Mouse (Mus musculus): Measurements from ENCODE around the gene Tnfsf10. TPM values are rescaled to one million over a fixed set of nuclear protein-coding genes. Genes with fewer than 3 reads are reported as not detected.

Gene Tnfsf10
- 3.5 TPM for polyA plus RNA-seq (2017; shearing (Covaris generic))

DNA sequence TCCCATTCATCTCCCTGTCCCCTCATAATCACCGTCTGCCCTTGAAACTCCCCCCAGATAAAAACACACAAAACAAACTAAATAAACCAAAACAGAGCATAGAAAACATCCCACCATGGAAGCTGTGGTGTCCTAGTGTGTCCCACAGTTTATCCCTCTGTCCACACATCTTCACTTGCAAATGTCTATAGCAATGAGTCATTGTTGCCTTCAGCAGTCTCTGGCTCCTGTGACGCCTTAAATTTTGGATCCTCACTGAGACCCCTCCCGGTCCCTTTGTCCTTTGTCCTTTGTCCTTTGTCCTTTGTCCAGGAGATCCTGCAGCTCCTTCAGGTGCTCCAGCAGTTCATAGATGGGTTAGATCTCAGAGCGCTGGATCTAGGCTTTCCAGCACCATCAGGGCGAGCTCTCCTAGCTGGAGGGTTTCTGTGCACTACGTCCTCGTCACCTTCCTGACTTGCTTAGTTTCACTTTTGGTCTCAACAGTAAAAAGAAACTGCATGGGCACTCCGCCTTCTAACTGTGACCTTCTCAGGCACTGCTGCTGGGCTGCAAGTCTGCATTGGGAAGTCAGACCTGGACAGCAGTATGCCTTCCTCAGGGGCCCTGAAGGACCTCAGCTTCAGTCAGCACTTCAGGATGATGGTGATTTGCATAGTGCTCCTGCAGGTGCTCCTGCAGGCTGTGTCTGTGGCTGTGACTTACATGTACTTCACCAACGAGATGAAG is at the start of gene Tnfsf10:
Tnfsf10 (plus strand) TSS at position 470 of the 729 bp plus-strand sequence.

DNA sequence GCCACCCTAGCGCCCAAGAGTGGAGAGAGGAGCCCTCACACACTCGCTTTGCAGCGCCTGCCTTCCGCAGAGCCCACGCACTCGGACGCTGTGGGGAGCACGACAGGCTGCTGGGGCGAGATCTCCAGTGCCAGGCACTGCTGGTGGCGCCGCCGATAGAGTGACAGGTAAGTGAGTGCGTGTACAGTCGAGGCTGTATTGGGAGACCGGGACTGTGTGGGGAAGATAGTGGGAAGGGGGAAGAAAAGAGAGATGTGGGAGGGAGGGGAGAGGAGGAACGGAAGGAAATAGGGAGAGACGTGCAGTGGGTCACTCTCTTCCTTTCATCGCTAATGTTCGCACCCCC is 54.4 kb downstream of the Tnfsf10 start, which contains the start of gene Ghsr:
Ghsr (plus strand) TSS at position 76 of the 346 bp plus-strand sequence.

Other genes starting within 250 kb of the Tnfsf10 start
- 3.2 TPM for gene Ect2, start 163.2 kb upstream of the Tnfsf10 start, polyA plus RNA-seq (2017; shearing (Covaris generic))
- gene Nceh1, start 134.1 kb upstream of the Tnfsf10 start, polyA plus RNA-seq (2017; shearing (Covaris generic)): 14.7 TPM
- not detected for gene Ghsr, start 54.3 kb downstream of the Tnfsf10 start, polyA plus RNA-seq (2017; shearing (Covaris generic))

Measured in naive thymus-derived CD4-positive, alpha-beta T cell, adult 5 months (primary cell).